Mouse (Mus musculus) intestine, embryonic 16.5 days (tissue): ENCODE measurements around the gene Cdc34. TPM values are rescaled to one million over a fixed set of nuclear protein-coding genes. Genes with fewer than 3 reads are reported as not detected.

Source experiments
- ATAC-seq: fragments of 200-750 bp; cut with Nextera tagmentation; 2 replicates; pipeline ENCODE4 v1.8.0; 2017; ENCODE audit warnings: moderate TSS enrichment, moderate library complexity
- H3K27ac ChIP-seq: fragments of 300-500 bp; sonication (generic); 2 replicates; pipeline ENCODE4 v1.5.1; 2014; ENCODE audit warnings: mild to moderate bottlenecking, low read length
- H3K27me3 ChIP-seq: fragments of 300-500 bp; sonication (generic); replicated peaks from 2 replicates; pipeline ENCODE4 v1.6.1; 2014; ENCODE audit warnings: low read length, control low read depth, mixed read lengths; ENCODE audit not compliant: control insufficient read depth, insufficient read depth
- H3K36me3 ChIP-seq: fragments of 300-500 bp; sonication (generic); 2 replicates; pipeline ENCODE4 v1.6.1; 2014; ENCODE audit warnings: low read length, control low read depth; ENCODE audit not compliant: control insufficient read depth, insufficient read depth
- H3K4me1 ChIP-seq: fragments of 300-500 bp; sonication (generic); 2 replicates; pipeline ENCODE4 v1.6.1; 2014; ENCODE audit warnings: low read length, control low read depth, mixed read lengths; ENCODE audit not compliant: control insufficient read depth, insufficient read depth
- H3K4me2 ChIP-seq: fragments of 300-500 bp; sonication (generic); 2 replicates; pipeline ENCODE4 v1.6.1; 2014; ENCODE audit warnings: low read depth, low read length, control low read depth
- H3K4me3 ChIP-seq: fragments of 300-500 bp; sonication (generic); 2 replicates; pipeline ENCODE4 v1.5.1; 2014; ENCODE audit warnings: mild to moderate bottlenecking, low read length
- H3K9ac ChIP-seq: fragments of 300-500 bp; sonication (generic); 2 replicates; pipeline ENCODE4 v1.6.1; 2014; ENCODE audit warnings: low read depth, low read length
- H3K9me3 ChIP-seq: fragments of 300-500 bp; sonication (generic); 2 replicates; pipeline ENCODE4 v1.6.1; 2016; ENCODE audit warnings: low read length, control low read depth; ENCODE audit not compliant: control insufficient read depth
- WGBS: fragments of 180-500 bp; shearing (Covaris S2); extraction: QIAGEN DNeasy Blood & Tissue Kit; methylation state at CpG from one replicate; pipeline ENCODE4 v1.1.7; 2014; 5-methylcytosine and 5-hydroxymethylcytosine counted together
- polyA plus RNA-seq: library from polyadenylated mRNA; unstranded; fragments of >200 nt; fragmentation: Nextera tagmentation; extraction: Ambion mirVana; gene quantifications from 2 replicates; pipeline ENCODE4 v1.2.1, GENCODE M21; 2015

The Cdc34 gene
- polyA plus RNA-seq, 1 experiment from 2014 or later, result 128 TPM

- ATAC-seq, result 0 out of 2 replicates have a peak, but pooled peaks have one; percentile 33
- Histone ChIP-seq H3K27ac (no peak overlapping the region), H3K4me2 (no peak overlapping the region), H3K4me1 (no peaks in the 10 kb centered on the region), H3K9ac (no peak overlapping the region), H3K9me3 (no peaks in the 10 kb centered on the region), H3K36me3 (no peaks in the 10 kb centered on the region), H3K27me3 (no peaks in the 10 kb centered on the region), H3K4me3 (no peak overlapping the region)
- 35% methylated on average over 1 of the region's 1 CpGs for WGBS
Measured at GRCm38 (mm10) chr10:79654946-79655395, 27.0 kb upstream of the Cdc34 start.

- H3K4me3 ChIP-seq, result no peak overlapping the region
- no peak for ATAC-seq
- WGBS, result 21% methylated on average over 4 of the region's 4 CpGs
- H3K27ac ChIP-seq, result no peak overlapping the region
- no peaks in the 10 kb centered on the region for H3K36me3 ChIP-seq
- H3K4me2 ChIP-seq, result no peak overlapping the region
- H3K9ac ChIP-seq, result no peak overlapping the region
- no peaks in the 10 kb centered on the region for H3K27me3 ChIP-seq
- no peaks in the 10 kb centered on the region for H3K4me1 ChIP-seq
- no peaks in the 10 kb centered on the region for H3K9me3 ChIP-seq
Measured at GRCm38 (mm10) chr10:79658829-79659228, 23.2 kb upstream of the Cdc34 start.

- no peak overlapping the region for H3K9ac ChIP-seq
- H3K4me3 ChIP-seq, result no peak overlapping the region
- no peaks in the 10 kb centered on the region for H3K27me3 ChIP-seq
- no peak for ATAC-seq
- H3K9me3 ChIP-seq, result no peaks in the 10 kb centered on the region
- H3K4me2 ChIP-seq, result no peak overlapping the region
- H3K36me3 ChIP-seq, result no peaks in the 10 kb centered on the region
- no peaks in the 10 kb centered on the region for H3K4me1 ChIP-seq
- 74% methylated on average over 2 of the region's 2 CpGs for WGBS
- H3K27ac ChIP-seq, result no peak overlapping the region
Measured at GRCm38 (mm10) chr10:79660298-79660697, 21.7 kb upstream of the Cdc34 start.

DNA sequence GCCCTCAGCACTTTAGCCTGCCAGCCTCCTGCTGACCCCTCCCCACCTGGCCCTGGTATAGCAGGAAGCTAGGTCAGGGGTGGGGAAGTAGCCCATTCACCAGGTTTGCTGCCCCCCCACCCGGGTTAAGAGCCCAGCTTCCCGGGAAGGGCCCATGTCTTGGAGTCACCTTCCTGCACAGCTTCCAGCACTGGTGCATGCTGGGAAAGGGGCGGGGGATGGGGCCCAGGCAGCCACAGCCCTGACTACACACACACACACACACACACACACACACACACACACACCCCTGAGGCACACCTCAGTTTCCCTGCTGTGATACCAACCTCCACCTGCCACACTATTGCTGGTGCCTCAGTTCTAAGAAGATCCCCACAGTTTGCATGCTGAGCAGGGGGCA lies 20.1 kb upstream of the Cdc34 start:
- Histone ChIP-seq H3K27ac (no peak overlapping the region), H3K36me3 (no peaks in the 10 kb centered on the region), H3K9me3 (no peaks in the 10 kb centered on the region), H3K9ac (no peak overlapping the region; the same call in 1 of the 2 replicates), H3K4me3 (no peak overlapping the region), H3K4me1 (no peaks in the 10 kb centered on the region), H3K27me3 (no peaks in the 10 kb centered on the region), H3K4me2 (no peak overlapping the region)
- 0 out of 2 replicates have a peak, but pooled peaks have one; percentile 11 for ATAC-seq
- 52% methylated on average over 3 of the region's 3 CpGs for WGBS

- Histone ChIP-seq H3K4me3 (0 out of 2 replicates have a peak within 1 kb of the TSS, but pooled peaks have one; percentile 2), H3K36me3 (no peaks in the 10 kb centered on the region), H3K27me3 (no peaks in the 10 kb centered on the region), H3K9me3 (no peaks in the 10 kb centered on the region), H3K4me1 (no peaks in the 10 kb centered on the region), H3K4me2 (no peak within 1 kb of the TSS), H3K27ac (no peak within 1 kb of the TSS), H3K9ac (no peak within 1 kb of the TSS)
- ATAC-seq, result 0 out of 2 replicates have a peak, but pooled peaks have one; percentile 7
- 8% methylated on average over 13 of the region's 13 CpGs for WGBS
Measured at GRCm38 (mm10) chr10:79664131-79664665, 17.8 kb upstream of the Cdc34 start, which contains the start of gene Madcam1. Madcam1 (plus strand) TSS chr10:79664559.

DNA sequence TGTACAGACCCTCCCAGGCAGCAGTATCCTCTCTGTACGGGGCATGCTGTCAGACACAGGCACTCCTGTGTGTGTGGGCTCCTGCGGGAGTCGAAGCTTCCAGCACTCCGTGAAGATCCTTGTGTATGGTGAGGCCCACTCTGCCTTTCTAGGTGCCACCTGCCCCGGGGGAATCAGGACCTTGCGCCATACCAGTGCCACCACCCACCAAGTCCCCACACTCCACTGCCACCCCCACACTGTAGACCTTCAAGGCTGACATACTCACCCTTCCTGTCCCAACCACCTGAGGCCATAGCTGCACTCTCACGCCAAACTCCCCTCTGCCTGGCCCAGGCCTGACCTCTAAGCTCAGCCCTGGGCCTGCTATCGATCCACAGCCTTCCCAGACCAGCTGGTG lies 16.9 kb upstream of the Cdc34 start:
- 82% methylated on average over 8 of the region's 8 CpGs for WGBS
- H3K36me3 ChIP-seq, result no peaks in the 10 kb centered on the region
- H3K4me2 ChIP-seq, result no peak overlapping the region
- H3K9me3 ChIP-seq, result no peaks in the 10 kb centered on the region
- H3K27me3 ChIP-seq, result no peaks in the 10 kb centered on the region
- H3K4me3 ChIP-seq, result 0 out of 2 replicates have a peak overlapping the region, but pooled peaks have one; percentile 2
- H3K4me1 ChIP-seq, result peaks cover under 1% of the 10 kb centered on the region; the same call in 1 of the 2 replicates
- ATAC-seq, result no peak
- no peak overlapping the region for H3K9ac ChIP-seq
- H3K27ac ChIP-seq, result no peak overlapping the region

GRCm38 (mm10) chr10:79666493-79666892 lies 15.5 kb upstream of the Cdc34 start:
- Histone ChIP-seq H3K36me3 (no peaks in the 10 kb centered on the region), H3K27ac (no peak overlapping the region), H3K27me3 (no peaks in the 10 kb centered on the region), H3K9me3 (no peaks in the 10 kb centered on the region), H3K4me2 (no peak overlapping the region), H3K4me3 (no peak overlapping the region), H3K4me1 (peaks cover 12% of the 10 kb centered on the region), H3K9ac (0 out of 2 replicates have a peak overlapping the region, but pooled peaks have one; percentile 21)
- ATAC-seq, result no peak
- 69% methylated on average over 9 of the region's 9 CpGs for WGBS

- Histone ChIP-seq H3K36me3 (no peaks in the 10 kb centered on the region), H3K27ac (no peak overlapping the region), H3K9ac (no peak overlapping the region), H3K4me3 (no peak overlapping the region), H3K27me3 (no peaks in the 10 kb centered on the region), H3K9me3 (no peaks in the 10 kb centered on the region), H3K4me1 (peaks cover 12% of the 10 kb centered on the region), H3K4me2 (no peak overlapping the region)
- no peak for ATAC-seq
- 82% methylated on average over 5 of the region's 5 CpGs for WGBS
Measured at GRCm38 (mm10) chr10:79668076-79668475, 13.9 kb upstream of the Cdc34 start.

GRCm38 (mm10) chr10:79668771-79669575 lies 13.0 kb upstream of the Cdc34 start, which contains the start of gene Tpgs1:
Tpgs1 (plus strand) TSS chr10:79669369.
- Histone ChIP-seq H3K36me3 (no peaks in the 10 kb centered on the region), H3K27ac (peak within 1 kb of the TSS; percentile 92), H3K27me3 (no peaks in the 10 kb centered on the region), H3K4me2 (peak within 1 kb of the TSS; percentile 91), H3K9me3 (no peaks in the 10 kb centered on the region), H3K4me3 (peak within 1 kb of the TSS; percentile 93), H3K4me1 (peaks cover 12% of the 10 kb centered on the region), H3K9ac (peak within 1 kb of the TSS; percentile 90)
- peak; percentile 81 for ATAC-seq
- under 1% methylated on average over 45 of the region's 45 CpGs for WGBS
